Comparison of ENCODE assay signal across 20 mouse cellular contexts in genomic region chr5:104023289-104024020, GRCm38 (mm10). TPM values are rescaled to one million over a fixed set of nuclear protein-coding genes. Genes with fewer than 3 reads are reported as not detected.
A peak's percentile ranks its signal among the peaks of the same experiment; 100 is the strongest.
DNase-seq lines count a peak whose midpoint lies in the region; ATAC-seq and TF ChIP-seq lines count a peak whose summit lies in the region.
"Had no signal": no experiment of that assay in that cellular context is flagged by ENCODE, and none has a peak within 500 bp of the region (broad histone marks: within the 10 kb centered on the region; RNA-seq: fewer than 3 reads in every experiment).

No protein-coding gene starts in this region.

- H3K27me3 ChIP-seq in spleen, adult 2 months (ENCODE audit: control insufficient read depth, insufficient read depth, low read length), result no peaks in the 10 kb centered on the region
- H3K27me3 ChIP-seq: heart, embryonic 13.5 days had no signal

- no peak for TF ChIP-seq POLR2A in spleen, adult 2 months (IDR thresholded peaks at IDR 0.05; ENCODE audit: low read depth, low read length)
- TF ChIP-seq POLR2A in bone marrow macrophage, adult 2 months (IDR thresholded peaks at IDR 0.05; ENCODE audit: borderline replicate concordance, low read depth, low read length), result no peak

- H3K4me3 ChIP-seq in spleen, adult 2 months (ENCODE audit: extremely low read depth, insufficient read depth, insufficient read length), result no peak overlapping the region; the same call in 1 of the 2 replicates
- peak overlapping the region; percentile 43 for H3K4me3 ChIP-seq in bone marrow macrophage, adult 2 months (ENCODE audit: insufficient read depth, low read length)
- H3K4me3 ChIP-seq: heart, embryonic 13.5 days; hindbrain, embryonic 10.5 days had no signal

- H3K27ac ChIP-seq in spleen, adult 2 months (ENCODE audit: insufficient read depth, low read length), result peak overlapping the region; percentile 36; the same call in 1 of the 2 replicates
- peak overlapping the region; percentile 79 for H3K27ac ChIP-seq in bone marrow macrophage, adult 2 months (ENCODE audit: insufficient read depth, low read depth, low read length)
- H3K27ac ChIP-seq: hindbrain, embryonic 10.5 days had no signal

- TF ChIP-seq CTCF in spleen, adult 2 months (IDR thresholded peaks at IDR 0.05; ENCODE audit: extremely low read depth, insufficient read depth, insufficient read length, insufficient replicate concordance), result no peak
- TF ChIP-seq CTCF in bone marrow macrophage, adult 2 months (IDR thresholded peaks at IDR 0.05; ENCODE audit: low read depth, low read length), result no peak

- no peaks in the 10 kb centered on the region for H3K36me3 ChIP-seq in spleen, adult 2 months (ENCODE audit: control insufficient read depth, insufficient read depth, low read length)
- H3K36me3 ChIP-seq: heart, embryonic 13.5 days; hindbrain, embryonic 10.5 days; limb, embryonic 10.5 days had no signal

- DNase-seq in spleen, adult 2 months (ENCODE audit: low read depth in 1 of 2, low spot score in 2 of 2), result no peak
- no peak for DNase-seq in spleen, adult 12 weeks (ENCODE audit: low spot score)
- peak; percentile 29 for DNase-seq in lung, postnatal 25 days (ENCODE audit: low spot score)
- DNase-seq in urinary bladder, postnatal 36 days (ENCODE audit: low spot score in 2 of 2), result no peak
- no peak for DNase-seq in gastrocnemius, postnatal 4 days (ENCODE audit: low spot score in 2 of 2)
- DNase-seq: cerebellum, adult 2 months; embryo, embryonic 11 days; kidney, postnatal 14 days; layer of hippocampus, postnatal 36 days; right cerebral cortex, adult 18-20 months; thymus, adult 2 months had no signal

- WGBS in spleen, adult 2 months, result 35% methylated on average over 8 of the region's 8 CpGs

- no peak for ATAC-seq in CD4-positive, CD25-positive, alpha-beta regulatory T cell, adult 4 months
- ATAC-seq: forebrain, embryonic 16.5 days; intestine, postnatal 0 days had no signal

- peaks cover 17% of the 10 kb centered on the region for H3K4me1 ChIP-seq in spleen, adult 2 months (ENCODE audit: control insufficient read depth, insufficient read depth, insufficient read length)
- peaks cover 34% of the 10 kb centered on the region for H3K4me1 ChIP-seq in bone marrow macrophage, adult 2 months (ENCODE audit: control insufficient read depth, insufficient read depth, low read length)

RNA-seq across cellular contexts. Expression of gene Hsd17b11, which starts 1.7 kb away (rescaled TPM):
- 12.2 and 13.0 TPM in 2 replicates for polyA plus RNA-seq in spleen, adult 2 months (2012; rRNA removed)
- 204 and 205 TPM in 2 replicates for polyA plus RNA-seq in bone marrow macrophage, adult 2 months (2012; ENCODE audit: insufficient read depth, insufficient read length, missing spikeins)
- polyA plus RNA-seq in CD4-positive, CD25-positive, alpha-beta regulatory T cell, adult 4 months (2017; shearing (Covaris generic)), result 1 to 10 TPM; 4.3 to 5.2 TPM
- total RNA-seq in gastrocnemius, postnatal 4 days (2021), result 10 to 100 TPM; 22.7 to 25.9 TPM

RNA-seq across cellular contexts. Expression of gene Nudt9, which starts 22.7 kb away (rescaled TPM):
- polyA plus RNA-seq in spleen, adult 2 months (2012; rRNA removed), result 27.7 and 39.1 TPM in 2 replicates
- polyA plus RNA-seq in bone marrow macrophage, adult 2 months (2012; ENCODE audit: insufficient read depth, insufficient read length, missing spikeins), result 60.6 and 68.3 TPM in 2 replicates
- polyA plus RNA-seq in CD4-positive, CD25-positive, alpha-beta regulatory T cell, adult 4 months (2017; shearing (Covaris generic)), result 10 to 100 TPM; 13.5 to 22.6 TPM
- 10 to 100 TPM; 38.9 to 39.9 TPM for total RNA-seq in gastrocnemius, postnatal 4 days (2021)

RNA-seq across cellular contexts. Expression of gene Hsd17b13, which starts 46.2 kb away (rescaled TPM):
- polyA plus RNA-seq in spleen, adult 2 months (2012; rRNA removed), result 1.6 and 1.8 TPM in 2 replicates
- polyA plus RNA-seq in bone marrow macrophage, adult 2 months (2012; ENCODE audit: insufficient read depth, insufficient read length, missing spikeins), result not detected in 2 replicates
- polyA plus RNA-seq in CD4-positive, CD25-positive, alpha-beta regulatory T cell, adult 4 months (2017; shearing (Covaris generic)), result not detected
- under 1 TPM in 1 of 2 experiments, not detected in 1; 0.88 TPM for total RNA-seq in gastrocnemius, postnatal 4 days (2021)
- total RNA-seq: gastrocnemius, adult 8-10 months; layer of hippocampus, postnatal 36 days had no signal
- polyA plus RNA-seq: cerebellum, adult 2 months; forebrain, embryonic 16.5 days; hindbrain, embryonic 10.5 days; limb, embryonic 10.5 days; thymus, adult 2 months had no signal

RNA-seq across cellular contexts. Expression of gene Gm17660, which starts 54.0 kb away (rescaled TPM):
- not detected in 2 replicates for polyA plus RNA-seq in spleen, adult 2 months (2012; rRNA removed)
- not detected in 2 replicates for polyA plus RNA-seq in bone marrow macrophage, adult 2 months (2012; ENCODE audit: insufficient read depth, insufficient read length, missing spikeins)
- polyA plus RNA-seq in CD4-positive, CD25-positive, alpha-beta regulatory T cell, adult 4 months (2017; shearing (Covaris generic)), result not detected
- not detected for total RNA-seq in gastrocnemius, postnatal 4 days (2021)
- total RNA-seq: adrenal gland, postnatal 4 days; gastrocnemius, adult 8-10 months; layer of hippocampus, postnatal 36 days had no signal
- polyA plus RNA-seq: cerebellum, adult 2 months; forebrain, embryonic 16.5 days; heart, embryonic 13.5 days; hindbrain, embryonic 10.5 days; limb, embryonic 10.5 days; thymus, adult 2 months had no signal

Comparison
In these comparisons a context has a peak if more than half of its experiments do, and no peak if none do; other contexts are left out.
1. RNA of gene Hsd17b11, which starts 1.7 kb away (polyA plus RNA-seq): 204 to 205 TPM in bone marrow macrophage, adult 2 months; 12.2 to 13.0 TPM in spleen, adult 2 months and 4.3 to 5.2 TPM in CD4-positive, CD25-positive, alpha-beta regulatory T cell, adult 4 months; every median in the first group is over 10 times any median in the second.